Comparison of ENCODE assay signal across 13 mouse cellular contexts in the genomic region with DNA sequence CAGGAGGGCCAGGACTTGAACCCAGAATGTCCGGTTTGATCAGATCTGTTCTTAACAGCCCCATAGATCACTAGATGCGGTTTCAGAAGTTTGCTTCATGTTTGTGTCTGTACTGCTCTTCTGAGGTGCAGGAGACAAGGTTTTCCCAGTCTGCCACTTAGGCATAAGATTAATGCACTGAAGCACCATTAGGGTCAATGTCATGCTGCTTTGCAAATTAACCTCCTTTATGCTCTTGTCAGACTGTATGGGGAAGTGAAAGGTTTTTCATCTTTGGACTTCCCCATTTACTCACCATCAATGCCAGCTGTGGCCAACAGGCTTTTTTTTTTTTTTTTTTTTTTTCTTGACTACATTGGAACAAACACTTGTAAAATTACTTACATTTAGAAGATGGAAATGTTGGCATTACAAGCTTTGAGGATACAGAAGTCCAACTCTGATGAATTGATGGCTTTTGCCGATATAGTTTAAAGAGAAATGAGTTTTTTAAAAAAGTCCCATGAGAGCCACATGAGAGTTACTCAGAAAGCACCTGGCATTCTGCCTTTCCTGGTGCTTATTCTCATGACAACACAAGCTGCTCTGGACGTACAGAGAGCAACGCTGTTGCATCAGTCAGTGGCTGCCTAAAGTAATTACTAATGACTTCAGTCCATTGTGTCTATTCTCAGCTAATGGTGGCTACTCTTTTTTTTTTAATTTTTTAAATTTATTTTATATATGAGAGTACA.
A peak's percentile ranks its signal among the peaks of the same experiment; 100 is the strongest.
DNase-seq lines count a peak whose midpoint lies in the region; ATAC-seq and TF ChIP-seq lines count a peak whose summit lies in the region.
"Had no signal": no experiment of that assay in that cellular context is flagged by ENCODE, and none has a peak within 500 bp of the region (broad histone marks: within the 10 kb centered on the region; RNA-seq: fewer than 3 reads in every experiment).

No protein-coding gene starts in this region.

- TF ChIP-seq CTCF in forebrain, postnatal 0 days (IDR thresholded peaks at IDR 0.05; ENCODE audit: low read depth) = no peak

- H3K4me1 ChIP-seq in forebrain, postnatal 0 days (ENCODE audit: insufficient read depth) = no peaks in the 10 kb centered on the region

- no peaks in the 10 kb centered on the region for H3K36me3 ChIP-seq in forebrain, postnatal 0 days (ENCODE audit: insufficient read depth)
- H3K36me3 ChIP-seq: hindbrain, embryonic 10.5 days; lung, embryonic 15.5 days had no signal

- H3K9ac ChIP-seq in forebrain, postnatal 0 days = no peak overlapping the region
- H3K9ac ChIP-seq: lung, embryonic 15.5 days had no signal

- H3K4me2 ChIP-seq in forebrain, postnatal 0 days (ENCODE audit: low read depth) = no peak overlapping the region
- H3K4me2 ChIP-seq: lung, embryonic 15.5 days had no signal

- H3K27me3 ChIP-seq in forebrain, postnatal 0 days (ENCODE audit: insufficient read depth, low read length) = no peaks in the 10 kb centered on the region
- H3K27me3 ChIP-seq: lung, embryonic 15.5 days had no signal

- ATAC-seq in forebrain, postnatal 0 days = no peak

- peak; percentile 8 for DNase-seq in layer of hippocampus, adult 9-11 months
- DNase-seq in layer of hippocampus, adult 9-10 months (ENCODE audit: low spot score) = no peak
- peak; percentile 58 to 61 for DNase-seq in B cell, adult 2 months
- DNase-seq in adipocyte (ENCODE audit: low spot score) = peak; percentile 67
- DNase-seq in mesoderm, embryonic 11.5 days (ENCODE audit: low read depth, low spot score) = peak; percentile 48
- DNase-seq in layer of hippocampus, adult 11-12 months (ENCODE audit: low spot score) = no peak
- DNase-seq in forebrain, postnatal 0 days = no peak
- DNase-seq: cerebellum, postnatal 14 days; kidney, adult 8-10 months; midbrain, embryonic 14.5 days had no signal

- H3K9me3 ChIP-seq in forebrain, postnatal 0 days (ENCODE audit: low read length) = no peaks in the 10 kb centered on the region
- H3K9me3 ChIP-seq: lung, embryonic 15.5 days had no signal

- 66% methylated on average over 5 of the region's 5 CpGs for WGBS in forebrain, postnatal 0 days

- H3K27ac ChIP-seq in forebrain, postnatal 0 days (ENCODE audit: low read depth, low read length) = no peak overlapping the region
- H3K27ac ChIP-seq: hindbrain, embryonic 10.5 days; layer of hippocampus, adult 2 months; lung, embryonic 15.5 days had no signal

- no peak overlapping the region for H3K4me3 ChIP-seq in forebrain, postnatal 0 days (ENCODE audit: low read depth, low read length)
- H3K4me3 ChIP-seq: hindbrain, embryonic 10.5 days; layer of hippocampus, adult 2 months; lung, embryonic 15.5 days had no signal

Comparison
In these comparisons a context has a peak if more than half of its experiments do, and no peak if none do; other contexts are left out.
1. DNase-seq: peak in layer of hippocampus, adult 9-11 months (single experiment), B cell, adult 2 months (2 of 2), adipocyte (single experiment) and mesoderm, embryonic 11.5 days (single experiment); none in layer of hippocampus, adult 9-10 months (single experiment), layer of hippocampus, adult 11-12 months (single experiment) and forebrain, postnatal 0 days (single experiment).